Mouse (Mus musculus): ENCODE measurements around the gene Slc5a10. TPM values are rescaled to one million over a fixed set of nuclear protein-coding genes. Genes with fewer than 3 reads are reported as not detected.

The Slc5a10 gene
- polyA plus RNA-seq, 1 experiment from 2014 or later, result not detected

GRCm38 (mm10) chr11:61658360-61658922 lies 62.2 kb downstream of the Slc5a10 start:
- no peaks in the 10 kb centered on the region for H3K4me1 ChIP-seq (ENCODE audit: control insufficient read depth, insufficient read depth, low read length)
- no peak overlapping the region for H3K4me2 ChIP-seq (ENCODE audit: low read length)
- H3K9me3 ChIP-seq (replicated peaks; ENCODE audit: control insufficient read depth, low read length), result no peaks in the 10 kb centered on the region
- H3K4me3 ChIP-seq (ENCODE audit: low read depth, low read length), result no peak overlapping the region
- DNase-seq (ENCODE audit: low spot score) (no peak), ATAC-seq (no peak)
- H3K27ac ChIP-seq (ENCODE audit: low read depth, low read length), result no peak overlapping the region
- 92% methylated on average over 3 of the region's 3 CpGs for WGBS
- no peak overlapping the region for H3K9ac ChIP-seq (ENCODE audit: low read length)
- no peaks in the 10 kb centered on the region for H3K36me3 ChIP-seq (ENCODE audit: control insufficient read depth, insufficient read depth, low read length)
- no peaks in the 10 kb centered on the region for H3K27me3 ChIP-seq (replicated peaks; ENCODE audit: control insufficient read depth, insufficient read depth, low read length)

DNA sequence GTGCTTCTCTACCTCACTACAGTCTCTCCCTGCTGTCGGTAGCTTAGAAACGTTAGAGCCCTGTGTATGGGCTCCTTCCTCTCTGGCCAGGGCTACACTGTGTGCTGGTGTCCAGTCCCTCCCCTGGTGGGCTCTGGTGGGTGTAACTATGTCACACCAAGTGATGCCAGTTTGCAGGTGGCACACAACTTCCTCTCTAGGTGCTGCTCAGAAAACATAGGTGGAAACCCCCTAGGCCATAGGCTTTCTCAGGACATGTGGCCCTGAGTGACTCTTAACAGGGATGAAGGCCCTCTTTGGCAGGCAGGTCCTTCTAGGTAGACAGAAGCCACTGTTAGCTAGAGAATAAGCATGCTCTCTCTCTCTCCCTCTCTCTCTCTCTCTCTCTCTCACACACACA lies 63.2 kb downstream of the Slc5a10 start:
- 84% methylated on average over 2 of the region's 2 CpGs for WGBS
- no peak overlapping the region for H3K27ac ChIP-seq (ENCODE audit: low read depth, low read length)
- no peaks in the 10 kb centered on the region for H3K27me3 ChIP-seq (replicated peaks; ENCODE audit: control insufficient read depth, insufficient read depth, low read length)

DNA sequence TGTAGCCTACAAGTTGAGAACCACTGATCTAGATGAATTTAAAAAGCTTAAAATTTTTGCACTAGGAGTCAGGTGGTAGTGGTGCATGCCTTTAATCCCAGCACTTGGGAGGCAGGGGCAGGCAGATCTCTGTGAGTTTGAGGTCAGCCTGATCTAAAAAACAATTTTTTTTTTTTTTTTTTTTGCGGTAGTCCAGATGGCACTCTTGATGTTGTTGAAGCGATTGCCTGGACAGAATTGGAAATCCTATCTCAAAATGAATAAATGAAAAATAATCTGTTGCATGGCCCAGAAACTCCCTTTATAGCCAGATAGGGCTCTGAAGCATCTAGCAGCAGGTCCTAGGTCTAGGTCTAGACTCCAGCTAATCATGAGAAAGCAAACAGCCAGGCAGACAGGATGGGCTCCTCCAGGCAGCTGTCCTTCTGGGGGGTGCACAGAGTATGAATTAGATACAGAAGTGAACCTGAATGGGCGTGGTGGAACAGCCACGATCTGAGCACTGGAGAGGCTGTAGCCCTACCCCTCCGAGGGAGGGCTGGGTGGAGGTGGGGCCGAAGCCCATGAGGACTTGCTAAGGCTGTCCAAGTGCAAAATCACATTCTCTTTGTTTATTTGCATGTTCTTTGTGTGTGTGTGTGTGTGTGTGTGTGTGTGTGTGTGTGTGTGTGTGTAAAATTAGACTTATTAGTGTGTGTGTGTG lies 64.3 kb downstream of the Slc5a10 start:
- no peaks in the 10 kb centered on the region for H3K9me3 ChIP-seq (replicated peaks; ENCODE audit: control insufficient read depth, low read length)
- H3K9ac ChIP-seq (ENCODE audit: low read length), result no peak overlapping the region
- no peak overlapping the region for H3K27ac ChIP-seq (ENCODE audit: low read depth, low read length)
- no peak overlapping the region for H3K4me2 ChIP-seq (ENCODE audit: low read length)
- WGBS, result 69% methylated on average over 6 of the region's 6 CpGs
- no peaks in the 10 kb centered on the region for H3K4me1 ChIP-seq (ENCODE audit: control insufficient read depth, insufficient read depth, low read length)
- ATAC-seq, result no peak
- no peaks in the 10 kb centered on the region for H3K36me3 ChIP-seq (ENCODE audit: control insufficient read depth, insufficient read depth, low read length)
- no peak overlapping the region for H3K4me3 ChIP-seq (ENCODE audit: low read depth, low read length)
- DNase-seq (ENCODE audit: low spot score), result no peak
- no peaks in the 10 kb centered on the region for H3K27me3 ChIP-seq (replicated peaks; ENCODE audit: control insufficient read depth, insufficient read depth, low read length)

More for the DNA sequence above, 63.2 kb downstream of the Slc5a10 start:
- Histone ChIP-seq H3K4me3 (ENCODE audit: low read depth, low read length) (no peak overlapping the region), H3K4me1 (ENCODE audit: control insufficient read depth, insufficient read depth, low read length) (no peaks in the 10 kb centered on the region), H3K9me3 (replicated peaks; ENCODE audit: control insufficient read depth, low read length) (no peaks in the 10 kb centered on the region), H3K4me2 (ENCODE audit: low read length) (no peak overlapping the region), H3K36me3 (ENCODE audit: control insufficient read depth, insufficient read depth, low read length) (no peaks in the 10 kb centered on the region), H3K9ac (ENCODE audit: low read length) (no peak overlapping the region)
- no peak for DNase-seq (ENCODE audit: low spot score)
- ATAC-seq, result no peak

DNA sequence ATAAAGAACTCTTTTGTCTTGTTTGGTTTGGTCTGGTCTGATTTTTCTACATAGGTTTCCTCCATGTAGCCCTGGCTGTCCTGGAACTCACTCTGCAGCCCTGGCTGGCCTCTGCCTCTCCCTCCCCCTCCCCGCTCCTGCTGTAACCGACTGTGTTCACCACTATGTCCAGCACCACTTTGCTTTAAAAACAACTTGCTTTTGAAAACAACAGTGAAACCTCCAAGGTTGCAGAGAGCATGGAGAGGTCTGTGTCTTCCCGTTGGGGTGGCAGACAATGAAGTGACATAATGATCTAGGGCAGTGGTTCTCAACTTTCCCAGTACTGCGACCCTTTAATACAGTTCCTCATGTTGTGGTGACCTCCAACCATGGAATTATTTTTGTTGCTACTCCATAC lies 65.0 kb downstream of the Slc5a10 start:
- ATAC-seq (no peak), DNase-seq (ENCODE audit: low spot score) (no peak)
- Histone ChIP-seq H3K4me1 (ENCODE audit: control insufficient read depth, insufficient read depth, low read length) (no peaks in the 10 kb centered on the region), H3K36me3 (ENCODE audit: control insufficient read depth, insufficient read depth, low read length) (no peaks in the 10 kb centered on the region), H3K9me3 (replicated peaks; ENCODE audit: control insufficient read depth, low read length) (no peaks in the 10 kb centered on the region), H3K9ac (ENCODE audit: low read length) (no peak overlapping the region), H3K4me3 (ENCODE audit: low read depth, low read length) (no peak overlapping the region), H3K27me3 (replicated peaks; ENCODE audit: control insufficient read depth, insufficient read depth, low read length) (no peaks in the 10 kb centered on the region), H3K27ac (ENCODE audit: low read depth, low read length) (no peak overlapping the region), H3K4me2 (ENCODE audit: low read length) (no peak overlapping the region)
- 68% methylated on average over 4 of the region's 4 CpGs for WGBS

GRCm38 (mm10) chr11:61654786-61655311 lies 65.8 kb downstream of the Slc5a10 start:
- H3K4me1 ChIP-seq (ENCODE audit: control insufficient read depth, insufficient read depth, low read length), result no peaks in the 10 kb centered on the region
- no peaks in the 10 kb centered on the region for H3K36me3 ChIP-seq (ENCODE audit: control insufficient read depth, insufficient read depth, low read length)
- H3K9me3 ChIP-seq (replicated peaks; ENCODE audit: control insufficient read depth, low read length), result no peaks in the 10 kb centered on the region
- WGBS, result 86% methylated on average over 4 of the region's 4 CpGs
- H3K27me3 ChIP-seq (replicated peaks; ENCODE audit: control insufficient read depth, insufficient read depth, low read length), result no peaks in the 10 kb centered on the region
- no peak overlapping the region for H3K4me2 ChIP-seq (ENCODE audit: low read length)
- no peak for ATAC-seq
- no peak for DNase-seq (ENCODE audit: low spot score)
- no peak overlapping the region for H3K4me3 ChIP-seq (ENCODE audit: low read depth, low read length)
- no peak overlapping the region for H3K27ac ChIP-seq (ENCODE audit: low read depth, low read length)
- H3K9ac ChIP-seq (ENCODE audit: low read length), result no peak overlapping the region

DNA sequence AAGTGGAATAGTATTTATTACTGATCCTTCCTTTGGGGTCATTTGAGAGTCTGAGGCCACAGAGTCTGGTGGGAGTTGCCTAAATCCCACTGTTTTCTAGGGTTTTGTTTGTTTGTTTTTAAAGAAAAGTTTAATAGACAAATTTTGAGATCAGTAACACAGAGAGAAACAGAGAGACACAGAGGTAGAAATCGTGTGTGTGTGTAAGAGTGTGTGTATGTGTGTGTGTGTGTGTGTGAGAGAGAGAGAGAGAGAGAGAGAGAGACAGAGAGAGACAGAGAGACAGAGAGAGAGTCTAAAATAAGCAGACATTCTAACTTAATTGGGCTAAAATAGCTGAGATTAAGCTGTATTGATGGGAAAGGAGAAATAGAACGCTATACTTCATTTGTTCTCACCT lies 67.1 kb downstream of the Slc5a10 start:
- H3K9me3 ChIP-seq (replicated peaks; ENCODE audit: control insufficient read depth, low read length), result no peaks in the 10 kb centered on the region
- 68% methylated on average over 2 of the region's 2 CpGs for WGBS
- H3K27me3 ChIP-seq (replicated peaks; ENCODE audit: control insufficient read depth, insufficient read depth, low read length), result no peaks in the 10 kb centered on the region
- no peaks in the 10 kb centered on the region for H3K4me1 ChIP-seq (ENCODE audit: control insufficient read depth, insufficient read depth, low read length)
- H3K9ac ChIP-seq (ENCODE audit: low read length), result no peak overlapping the region
- H3K4me2 ChIP-seq (ENCODE audit: low read length), result no peak overlapping the region
- no peaks in the 10 kb centered on the region for H3K36me3 ChIP-seq (ENCODE audit: control insufficient read depth, insufficient read depth, low read length)
- H3K4me3 ChIP-seq (ENCODE audit: low read depth, low read length), result no peak overlapping the region
- DNase-seq (ENCODE audit: low spot score) (no peak), ATAC-seq (no peak)
- no peak overlapping the region for H3K27ac ChIP-seq (ENCODE audit: low read depth, low read length)

DNA sequence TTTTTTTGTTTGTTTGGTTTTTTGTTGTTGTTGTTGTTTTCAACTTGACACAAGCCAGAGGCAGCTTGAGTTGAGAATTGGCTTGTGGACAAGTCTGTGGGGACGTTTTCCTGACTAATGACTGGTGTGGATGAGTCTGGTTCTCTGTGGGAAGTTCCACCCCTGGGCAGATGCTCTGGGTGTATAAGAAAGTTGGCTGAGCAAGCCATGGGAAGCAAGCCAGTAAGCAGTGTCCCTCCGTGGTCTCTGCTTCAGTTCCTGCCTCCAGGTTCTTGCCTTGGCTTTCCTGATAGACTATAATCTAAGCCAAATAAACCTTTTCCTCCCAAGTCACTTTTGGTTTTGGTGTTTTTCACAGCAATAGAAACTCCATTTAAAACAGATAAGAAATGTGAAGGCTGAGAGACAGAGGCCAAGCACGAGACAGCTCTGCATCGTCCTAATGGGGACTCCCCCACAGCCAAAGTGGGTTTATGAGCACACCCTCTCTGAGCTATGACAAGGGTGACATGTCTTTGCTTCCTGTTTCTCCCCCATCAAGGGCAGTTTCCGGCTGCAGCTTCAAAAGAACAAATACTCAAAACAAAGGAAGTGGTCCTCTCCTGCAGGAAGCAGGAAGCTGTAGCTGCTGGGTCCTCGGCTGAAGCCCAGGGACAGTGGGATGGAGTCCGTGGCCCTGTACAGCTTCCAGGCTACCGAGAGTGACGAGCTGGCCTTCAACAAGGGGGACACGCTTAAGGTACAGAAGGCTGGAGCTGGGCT lies 67.8 kb downstream of the Slc5a10 start, which contains the start of gene Grap:
TSS of gene Grap (plus strand) at position 580 of the 762 bp plus-strand sequence.
- WGBS, result 78% methylated on average over 10 of the region's 10 CpGs
- H3K4me3 ChIP-seq (ENCODE audit: low read depth, low read length), result no peak within 1 kb of the TSS

DNA sequence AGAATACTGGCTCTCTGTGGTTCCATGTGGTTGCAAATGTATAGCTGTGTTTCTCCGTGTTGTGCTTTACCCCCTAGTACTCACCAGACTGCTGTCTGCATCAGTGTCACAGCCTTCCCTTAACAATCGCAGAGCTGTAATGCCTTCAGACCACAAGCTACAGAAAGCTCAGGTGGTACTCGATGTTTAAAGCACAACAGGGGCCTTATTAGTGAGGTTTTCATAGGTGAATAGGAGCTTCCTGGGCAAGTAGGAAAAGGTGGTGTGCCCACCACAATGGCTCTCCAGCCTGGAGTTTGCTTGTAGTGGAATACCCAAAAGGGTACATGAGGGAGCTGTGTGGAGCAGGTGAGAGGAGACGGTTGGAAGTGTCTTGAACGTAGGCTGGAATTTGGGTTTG lies 68.4 kb downstream of the Slc5a10 start:
- H3K4me3 ChIP-seq (ENCODE audit: low read depth, low read length), result no peak overlapping the region
- DNase-seq (ENCODE audit: low spot score), result no peak
- no peaks in the 10 kb centered on the region for H3K36me3 ChIP-seq (ENCODE audit: control insufficient read depth, insufficient read depth, low read length)
- no peaks in the 10 kb centered on the region for H3K4me1 ChIP-seq (ENCODE audit: control insufficient read depth, insufficient read depth, low read length)
- H3K4me2 ChIP-seq (ENCODE audit: low read length), result no peak overlapping the region
- H3K9ac ChIP-seq (ENCODE audit: low read length), result no peak overlapping the region
- H3K27me3 ChIP-seq (replicated peaks; ENCODE audit: control insufficient read depth, insufficient read depth, low read length), result no peaks in the 10 kb centered on the region
- WGBS, result 92% methylated on average over 5 of the region's 5 CpGs
- ATAC-seq, result no peak
- no peak overlapping the region for H3K27ac ChIP-seq (ENCODE audit: low read depth, low read length)
- no peaks in the 10 kb centered on the region for H3K9me3 ChIP-seq (replicated peaks; ENCODE audit: control insufficient read depth, low read length)

More for the DNA sequence above, 67.8 kb downstream of the Slc5a10 start, which contains the start of gene Grap:
- H3K9me3 ChIP-seq (replicated peaks; ENCODE audit: control insufficient read depth, low read length), result no peaks in the 10 kb centered on the region
- H3K9ac ChIP-seq (ENCODE audit: low read length), result no peak within 1 kb of the TSS
- H3K4me1 ChIP-seq (ENCODE audit: control insufficient read depth, insufficient read depth, low read length), result no peaks in the 10 kb centered on the region
- H3K27ac ChIP-seq (ENCODE audit: low read depth, low read length), result no peak within 1 kb of the TSS
- no peaks in the 10 kb centered on the region for H3K36me3 ChIP-seq (ENCODE audit: control insufficient read depth, insufficient read depth, low read length)
- DNase-seq (ENCODE audit: low spot score), result no peak
- H3K4me2 ChIP-seq (ENCODE audit: low read length), result no peak within 1 kb of the TSS
- no peaks in the 10 kb centered on the region for H3K27me3 ChIP-seq (replicated peaks; ENCODE audit: control insufficient read depth, insufficient read depth, low read length)
- no peak for ATAC-seq
